Mouse (Mus musculus): ENCODE results near the gene 6030445D17Rik. TPM values are rescaled to one million over a fixed set of nuclear protein-coding genes. Genes with fewer than 3 reads are reported as not detected.

The 6030445D17Rik gene
- polyA plus RNA-seq (2015; fragmentation: Nextera tagmentation; extraction: Ambion mirVana): 0.08 and 0.10 TPM in 2 replicates

DNA sequence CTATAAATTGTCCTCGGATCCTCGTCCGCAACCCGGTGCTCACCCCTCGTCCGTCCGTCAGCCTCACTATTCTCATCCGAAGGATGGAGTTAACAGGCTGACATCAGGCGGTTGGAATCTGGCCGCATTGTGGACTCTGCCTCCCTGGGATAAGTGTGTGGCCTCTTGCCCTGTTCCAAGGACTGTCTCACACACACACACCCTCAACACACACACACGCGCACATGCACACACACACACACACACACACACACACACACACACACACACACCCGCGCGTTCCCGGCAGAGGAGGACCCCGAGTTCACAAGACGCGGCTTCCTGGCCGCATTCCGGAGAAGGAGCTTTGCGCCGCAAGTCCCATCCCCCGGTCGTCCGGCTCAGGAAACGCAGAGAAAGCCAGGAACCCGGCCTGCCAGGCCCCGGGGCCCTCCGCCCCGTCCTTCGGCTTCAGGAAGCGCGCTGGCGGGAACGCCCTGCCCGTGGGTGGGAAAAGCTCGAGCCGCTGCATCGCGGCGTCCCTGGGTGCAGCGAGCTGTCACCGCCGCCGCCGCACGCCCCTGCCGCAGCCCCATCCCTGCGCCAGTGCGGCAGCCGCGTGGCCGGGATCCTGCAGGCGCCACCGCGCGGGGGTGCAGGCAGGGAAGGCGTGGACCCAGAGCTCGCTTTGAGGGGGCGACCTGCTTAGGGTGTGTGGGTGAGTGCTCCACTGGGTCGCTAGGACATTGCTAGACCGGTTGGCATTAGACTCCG is at the start of gene 6030445D17Rik:
Gene 6030445D17Rik (plus strand): TSS at position 165 of the 753 bp plus-strand sequence.
- Histone ChIP-seq H3K4me3 (replicated peaks) (peak within 1 kb of the TSS; percentile 56), H3K27me3 (peaks cover 68% of the 10 kb centered on the region), H3K9me3 (replicated peaks) (no peaks in the 10 kb centered on the region), H3K4me2 (peak within 1 kb of the TSS; percentile 78), H3K27ac (replicated peaks) (0 out of 2 replicates have a peak within 1 kb of the TSS, but pooled peaks have one; percentile 33), H3K36me3 (replicated peaks) (no peaks in the 10 kb centered on the region), H3K4me1 (replicated peaks) (peaks cover 9% of the 10 kb centered on the region; the same call in 1 of the 2 replicates), H3K9ac (peak within 1 kb of the TSS; percentile 21; the same call in 1 of the 2 replicates)
- WGBS (ENCODE audit: insufficient replicate concordance): 3% methylated on average over 64 of the region's 64 CpGs
- ATAC-seq (ENCODE audit: insufficient read depth): peak; percentile 59

DNA sequence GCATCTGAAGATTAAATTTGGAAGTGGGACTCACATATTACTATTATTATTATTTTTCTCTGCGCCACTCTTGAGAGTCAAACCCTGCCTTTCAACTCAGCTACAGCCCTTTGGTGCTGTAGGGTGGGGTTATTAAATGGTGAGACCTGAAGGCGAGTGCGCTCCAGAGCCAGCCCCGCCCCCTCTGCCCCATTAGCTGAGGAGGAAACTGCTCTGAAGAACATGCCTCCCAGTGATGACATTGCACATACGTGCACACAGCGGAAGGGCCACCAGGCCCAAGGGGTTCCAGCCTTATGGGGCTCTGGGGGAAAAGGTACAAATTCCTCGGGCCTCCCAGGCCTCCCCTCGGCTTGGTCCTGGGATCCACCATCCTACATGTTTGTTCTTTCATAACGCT is 46.6 kb upstream of the 6030445D17Rik start:
- Histone ChIP-seq H3K9me3 (replicated peaks) (no peaks in the 10 kb centered on the region), H3K4me1 (replicated peaks) (no peaks in the 10 kb centered on the region), H3K27me3 (peaks cover 20% of the 10 kb centered on the region), H3K9ac (no peak overlapping the region), H3K4me2 (no peak overlapping the region), H3K27ac (replicated peaks) (no peak overlapping the region), H3K36me3 (replicated peaks) (no peaks in the 10 kb centered on the region), H3K4me3 (replicated peaks) (no peak overlapping the region)
- no peak for ATAC-seq (ENCODE audit: insufficient read depth)
- 65% methylated on average over 9 of the region's 9 CpGs for WGBS (ENCODE audit: insufficient replicate concordance)

DNA sequence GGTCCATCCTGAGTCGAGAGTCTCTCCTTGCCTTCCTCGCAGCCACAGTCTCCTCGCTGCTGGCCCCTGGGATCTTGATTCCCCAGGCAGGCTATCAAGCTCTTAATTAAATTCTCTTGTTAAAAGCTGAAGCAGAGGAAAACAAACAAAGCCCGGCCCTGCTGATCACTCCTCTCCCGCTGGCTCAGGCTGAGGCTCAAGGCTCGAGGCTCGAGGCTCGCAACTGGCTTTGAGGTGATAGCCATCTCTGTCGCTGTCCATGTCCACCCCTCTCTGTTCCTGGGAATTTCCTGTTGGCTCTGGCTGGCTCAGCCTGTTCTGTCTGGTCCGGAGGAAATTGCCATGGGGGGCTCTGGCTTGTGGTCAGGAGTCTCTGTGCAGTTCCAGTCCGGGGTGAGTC is 43.1 kb upstream of the 6030445D17Rik start:
- Histone ChIP-seq H3K4me2 (no peak overlapping the region), H3K27me3 (peaks cover 45% of the 10 kb centered on the region), H3K4me1 (replicated peaks) (no peaks in the 10 kb centered on the region), H3K9me3 (replicated peaks) (no peaks in the 10 kb centered on the region), H3K27ac (replicated peaks) (no peak overlapping the region), H3K36me3 (replicated peaks) (no peaks in the 10 kb centered on the region), H3K4me3 (replicated peaks) (no peak overlapping the region), H3K9ac (no peak overlapping the region)
- no peak for ATAC-seq (ENCODE audit: insufficient read depth)
- 15% methylated on average over 11 of the region's 11 CpGs for WGBS (ENCODE audit: insufficient replicate concordance)

DNA sequence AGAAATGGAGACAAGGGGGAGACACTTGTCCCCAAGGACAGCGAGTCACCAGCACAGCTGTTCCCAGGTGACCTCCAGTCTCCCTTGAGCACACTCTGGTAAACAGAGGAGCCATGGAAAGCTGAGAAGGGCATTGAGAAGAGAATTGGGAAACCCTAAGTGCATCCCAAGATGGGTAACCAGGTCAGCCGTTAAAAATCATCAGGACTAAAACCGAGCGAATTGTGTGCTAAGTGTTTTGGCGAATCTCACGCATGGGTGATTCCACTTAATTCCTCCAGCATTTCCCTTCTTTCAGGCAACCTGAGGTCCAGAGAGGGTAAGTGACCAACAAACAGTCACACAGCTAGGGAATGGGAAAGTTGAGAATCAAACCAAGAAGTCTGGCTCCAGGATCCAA is 42.7 kb upstream of the 6030445D17Rik start:
- H3K36me3 ChIP-seq (replicated peaks): no peaks in the 10 kb centered on the region
- no peak overlapping the region for H3K9ac ChIP-seq
- H3K4me1 ChIP-seq (replicated peaks): peaks cover 3% of the 10 kb centered on the region; the same call in 1 of the 2 replicates
- no peaks in the 10 kb centered on the region for H3K9me3 ChIP-seq (replicated peaks)
- no peak overlapping the region for H3K4me3 ChIP-seq (replicated peaks)
- ATAC-seq (ENCODE audit: insufficient read depth): no peak
- H3K27me3 ChIP-seq: peaks cover 49% of the 10 kb centered on the region
- 65% methylated on average over 6 of the region's 6 CpGs for WGBS (ENCODE audit: insufficient replicate concordance)
- no peak overlapping the region for H3K4me2 ChIP-seq
- H3K27ac ChIP-seq (replicated peaks): no peak overlapping the region

DNA sequence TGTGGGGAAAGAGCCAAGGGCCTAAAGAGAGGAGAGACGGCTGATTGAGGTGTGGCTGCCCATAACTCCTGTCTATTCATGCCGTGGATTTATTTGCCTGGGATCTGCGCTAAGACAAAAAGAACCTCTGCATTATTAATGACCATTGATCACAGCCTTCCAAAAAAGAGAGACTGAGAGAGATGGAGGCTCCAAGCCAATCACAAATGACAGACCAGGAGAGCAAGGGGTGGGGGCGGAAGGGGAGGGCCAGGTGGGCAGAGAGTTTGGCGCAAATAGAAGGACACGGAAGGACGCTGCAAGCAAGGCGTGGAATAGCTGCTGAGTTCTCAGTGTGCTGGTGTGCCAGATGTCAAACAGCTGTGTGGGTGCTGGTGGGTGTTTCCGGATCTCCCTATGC is 38.8 kb upstream of the 6030445D17Rik start, which contains the start of gene Htr1d:
Gene Htr1d (plus strand): TSS at position 301 of the 400 bp plus-strand sequence.
- Histone ChIP-seq H3K27ac (replicated peaks) (no peak within 1 kb of the TSS), H3K27me3 (peaks cover 74% of the 10 kb centered on the region), H3K9me3 (replicated peaks) (no peaks in the 10 kb centered on the region), H3K4me3 (replicated peaks) (peak within 1 kb of the TSS; percentile 40), H3K36me3 (replicated peaks) (no peaks in the 10 kb centered on the region), H3K9ac (no peak within 1 kb of the TSS), H3K4me1 (replicated peaks) (peaks cover 10% of the 10 kb centered on the region), H3K4me2 (peak within 1 kb of the TSS; percentile 67)
- no peak for ATAC-seq (ENCODE audit: insufficient read depth)
- WGBS (ENCODE audit: insufficient replicate concordance): 66% methylated on average over 9 of the region's 9 CpGs

DNA sequence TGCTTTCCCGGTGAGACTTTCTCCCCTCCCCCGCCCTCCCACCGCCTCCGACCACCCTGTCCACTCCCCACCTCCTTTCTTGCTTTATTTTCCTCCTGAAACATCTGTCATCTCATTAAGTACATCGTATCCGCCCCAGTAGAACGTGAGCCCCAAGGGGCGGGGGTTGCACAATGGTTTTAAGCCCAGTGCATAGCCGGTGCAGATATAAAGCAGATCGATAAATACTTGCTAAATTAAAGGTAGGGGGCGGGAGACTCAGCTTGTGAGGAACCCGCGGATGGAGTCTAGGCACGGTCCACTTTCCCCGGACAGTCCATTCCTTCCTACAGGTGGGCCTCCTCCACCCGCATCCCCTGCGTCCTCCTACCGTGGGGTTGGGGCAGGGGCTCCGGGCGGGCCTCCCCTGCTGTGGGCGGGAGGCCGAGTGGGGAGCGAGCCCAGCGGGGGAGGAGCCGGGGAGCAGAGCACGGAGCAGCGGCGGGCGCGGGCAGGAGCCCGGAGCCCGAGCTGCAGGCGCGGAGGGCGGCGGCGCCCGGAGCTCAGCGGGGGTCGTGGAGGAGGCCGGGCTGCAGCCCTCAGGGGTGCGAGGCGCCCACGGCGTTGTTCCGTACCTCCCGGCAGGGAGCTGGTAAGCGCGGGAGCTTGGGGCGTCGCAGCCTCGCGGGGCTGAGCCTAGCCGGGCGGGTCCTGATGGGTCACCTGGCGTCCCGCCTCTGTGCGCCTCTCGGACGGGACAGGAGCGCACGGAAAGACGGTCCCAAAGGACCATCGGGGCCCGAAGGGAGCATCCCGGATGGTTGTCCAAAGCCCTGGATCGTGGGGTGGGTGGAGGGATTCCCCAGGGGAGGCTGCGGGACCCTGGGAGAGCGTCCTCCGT is 37.7 kb upstream of the 6030445D17Rik start:
- Histone ChIP-seq H3K4me2 (peak overlapping the region; percentile 67), H3K9ac (no peak overlapping the region), H3K27ac (replicated peaks) (no peak overlapping the region), H3K36me3 (replicated peaks) (no peaks in the 10 kb centered on the region), H3K4me1 (replicated peaks) (peaks cover 10% of the 10 kb centered on the region), H3K27me3 (peaks cover 64% of the 10 kb centered on the region), H3K9me3 (replicated peaks) (no peaks in the 10 kb centered on the region), H3K4me3 (replicated peaks) (peak overlapping the region; percentile 40)
- ATAC-seq (ENCODE audit: insufficient read depth): no peak
- WGBS (ENCODE audit: insufficient replicate concordance): 2% methylated on average over 70 of the region's 70 CpGs

DNA sequence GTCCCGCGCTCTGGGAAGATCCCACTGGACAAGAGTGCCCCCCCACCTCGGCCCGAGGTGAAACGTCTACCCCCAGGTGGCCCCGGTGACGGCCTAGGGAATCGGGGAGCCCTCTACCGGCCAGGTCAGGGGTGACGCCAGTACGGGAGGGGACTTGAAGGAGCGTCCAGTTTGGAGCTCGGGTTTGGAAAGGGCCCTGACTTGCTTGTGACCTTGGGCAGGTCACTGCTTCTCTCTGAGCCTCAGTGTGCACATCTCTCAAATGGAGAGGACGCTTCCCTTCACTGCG is 37.1 kb upstream of the 6030445D17Rik start:
- H3K9me3 ChIP-seq (replicated peaks): no peaks in the 10 kb centered on the region
- peaks cover 62% of the 10 kb centered on the region for H3K27me3 ChIP-seq
- no peak overlapping the region for H3K9ac ChIP-seq
- peak overlapping the region; percentile 67 for H3K4me2 ChIP-seq
- peak overlapping the region; percentile 40 for H3K4me3 ChIP-seq (replicated peaks)
- peaks cover 10% of the 10 kb centered on the region for H3K4me1 ChIP-seq (replicated peaks)
- WGBS (ENCODE audit: insufficient replicate concordance): 2% methylated on average over 15 of the region's 15 CpGs
- no peaks in the 10 kb centered on the region for H3K36me3 ChIP-seq (replicated peaks)
- ATAC-seq (ENCODE audit: insufficient read depth): no peak
- H3K27ac ChIP-seq (replicated peaks): no peak overlapping the region

DNA sequence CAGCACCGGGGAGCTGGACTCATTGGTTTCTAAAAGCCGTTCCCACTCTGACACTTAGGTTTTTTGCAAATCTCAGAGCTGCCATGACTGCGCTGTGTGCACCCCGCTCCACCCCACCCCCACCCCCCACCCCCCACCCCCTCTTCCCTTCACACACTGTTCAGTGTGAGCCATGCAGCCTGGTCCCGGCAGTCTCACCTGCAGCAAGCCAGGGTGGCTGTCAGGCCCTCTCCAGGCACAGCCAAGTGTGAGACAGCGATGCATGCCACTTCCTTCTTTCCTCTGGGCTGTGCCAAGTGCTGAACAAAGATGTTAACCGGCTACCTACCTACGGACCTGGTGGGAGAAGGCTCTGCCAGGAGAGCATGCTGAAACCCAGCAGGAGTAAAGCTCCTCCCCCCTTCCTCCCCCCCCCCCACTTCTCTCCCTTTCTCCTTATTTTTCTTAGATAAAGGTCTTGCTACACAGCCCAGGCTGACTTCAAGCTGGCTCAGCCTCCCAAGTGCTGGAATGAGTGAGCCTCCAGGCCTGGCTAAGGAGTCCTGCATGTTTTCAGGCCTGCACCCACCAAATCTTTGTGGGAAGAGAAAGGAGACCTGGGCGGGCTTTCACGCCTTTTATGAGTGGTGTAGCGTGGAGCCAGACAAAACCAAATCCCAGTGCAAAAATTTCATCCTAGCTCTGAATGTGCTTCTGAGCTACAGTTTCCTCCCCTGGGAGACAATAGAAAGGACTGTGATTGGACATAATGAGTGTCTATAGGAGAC is 31.3 kb upstream of the 6030445D17Rik start:
- no peak overlapping the region for H3K4me2 ChIP-seq
- WGBS (ENCODE audit: insufficient replicate concordance): 48% methylated on average over 11 of the region's 11 CpGs
- no peaks in the 10 kb centered on the region for H3K4me1 ChIP-seq (replicated peaks)
- ATAC-seq (ENCODE audit: insufficient read depth): no peak
- H3K9me3 ChIP-seq (replicated peaks): no peaks in the 10 kb centered on the region
- no peak overlapping the region for H3K9ac ChIP-seq
- no peak overlapping the region for H3K4me3 ChIP-seq (replicated peaks)
- peaks cover 19% of the 10 kb centered on the region for H3K27me3 ChIP-seq
- no peaks in the 10 kb centered on the region for H3K36me3 ChIP-seq (replicated peaks)
- H3K27ac ChIP-seq (replicated peaks): no peak overlapping the region

DNA sequence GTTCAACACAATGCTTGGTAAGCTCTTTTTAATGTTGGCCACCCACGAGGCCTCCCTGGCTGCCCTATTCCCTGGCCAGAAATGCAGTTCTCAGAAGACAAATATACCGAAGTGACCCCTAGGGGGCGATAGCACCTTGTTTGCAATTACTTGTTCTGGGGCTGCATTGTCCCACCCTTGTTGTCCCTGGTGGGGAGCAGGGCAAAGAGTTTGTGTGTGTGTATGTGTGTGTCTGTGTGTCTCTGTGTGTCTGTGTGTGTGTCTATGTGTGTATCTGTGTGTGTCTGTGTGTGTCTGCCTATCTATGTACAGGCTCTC is 30.7 kb upstream of the 6030445D17Rik start:
- Histone ChIP-seq H3K27ac (replicated peaks) (no peak overlapping the region), H3K9ac (no peak overlapping the region), H3K9me3 (replicated peaks) (no peaks in the 10 kb centered on the region), H3K4me2 (no peak overlapping the region), H3K36me3 (replicated peaks) (no peaks in the 10 kb centered on the region), H3K27me3 (peaks cover 13% of the 10 kb centered on the region), H3K4me3 (replicated peaks) (no peak overlapping the region), H3K4me1 (replicated peaks) (no peaks in the 10 kb centered on the region)
- no peak for ATAC-seq (ENCODE audit: insufficient read depth)
- 0% methylated on average over 3 of the region's 3 CpGs for WGBS (ENCODE audit: insufficient replicate concordance)

DNA sequence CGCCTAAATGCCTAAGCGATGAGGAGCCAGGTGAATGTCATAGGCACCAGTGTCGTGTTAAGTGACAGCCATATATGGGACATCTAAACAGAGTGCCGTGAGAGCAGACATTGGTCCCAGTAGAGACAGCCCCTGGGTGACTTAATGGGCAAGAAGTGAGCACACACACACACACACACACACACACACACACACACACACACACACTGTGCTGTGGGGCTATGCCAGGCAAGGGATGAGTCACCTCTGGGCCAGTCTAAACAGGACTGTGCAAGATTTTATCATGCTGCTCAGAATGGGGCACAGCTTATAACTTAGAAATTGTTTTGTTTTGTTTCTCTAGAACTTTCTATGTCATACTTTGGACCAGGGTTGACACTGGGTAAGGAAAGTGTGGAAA is 28.0 kb upstream of the 6030445D17Rik start:
- no peak overlapping the region for H3K4me3 ChIP-seq (replicated peaks)
- no peaks in the 10 kb centered on the region for H3K4me1 ChIP-seq (replicated peaks)
- H3K27ac ChIP-seq (replicated peaks): no peak overlapping the region
- H3K4me2 ChIP-seq: no peak overlapping the region
- WGBS (ENCODE audit: insufficient replicate concordance): 53% methylated on average over 4 of the region's 4 CpGs
- H3K36me3 ChIP-seq (replicated peaks): no peaks in the 10 kb centered on the region
- H3K9me3 ChIP-seq (replicated peaks): no peaks in the 10 kb centered on the region
- ATAC-seq (ENCODE audit: insufficient read depth): no peak
- H3K27me3 ChIP-seq: peaks cover 8% of the 10 kb centered on the region; the same call in 1 of the 2 replicates
- H3K9ac ChIP-seq: no peak overlapping the region

DNA sequence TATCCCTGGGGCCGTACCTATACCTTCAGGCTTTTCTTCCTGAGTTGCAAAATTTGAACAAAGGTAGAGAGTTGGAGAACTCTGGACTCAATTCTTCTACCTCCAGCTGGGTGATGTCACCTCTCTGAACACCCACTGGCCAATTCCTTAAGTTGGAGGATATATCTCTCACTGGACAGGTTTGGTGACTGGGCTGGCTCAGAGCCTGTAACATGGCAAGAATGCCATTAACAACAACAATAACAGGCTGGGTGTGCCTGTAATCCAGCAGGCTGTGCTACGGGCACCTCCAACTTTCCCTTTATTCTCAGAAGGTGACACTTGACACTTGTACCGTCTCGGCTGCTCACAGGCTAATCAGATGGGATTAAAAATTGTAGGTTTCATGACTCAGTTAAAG is 22.9 kb upstream of the 6030445D17Rik start:
- no peaks in the 10 kb centered on the region for H3K36me3 ChIP-seq (replicated peaks)
- no peak overlapping the region for H3K4me3 ChIP-seq (replicated peaks)
- H3K27me3 ChIP-seq: no peaks in the 10 kb centered on the region
- no peak overlapping the region for H3K27ac ChIP-seq (replicated peaks)
- no peaks in the 10 kb centered on the region for H3K4me1 ChIP-seq (replicated peaks)
- 62% methylated on average over 4 of the region's 4 CpGs for WGBS (ENCODE audit: insufficient replicate concordance)
- H3K4me2 ChIP-seq: no peak overlapping the region
- no peak overlapping the region for H3K9ac ChIP-seq
- no peaks in the 10 kb centered on the region for H3K9me3 ChIP-seq (replicated peaks)
- ATAC-seq (ENCODE audit: insufficient read depth): no peak

Data from liver, embryonic 15.5 days (tissue).